Mouse (Mus musculus) cortical plate, adult 2 months (tissue): ENCODE measurements around the gene Msantd2.

ENCODE experiments used
- CTCF ChIP-seq: fragments of 200-500 bp; IDR thresholded peaks from 2 replicates; pipeline ENCODE4 v1.5.1; 2011; ENCODE audit warnings: mild to moderate bottlenecking, control low read depth, low read length; ENCODE audit not compliant: insufficient read depth; ENCODE audit errors: extremely low read depth
- POLR2A ChIP-seq: fragments of 200-500 bp; IDR thresholded peaks from 2 replicates; pipeline ENCODE4 v1.6.1; 2011; ENCODE audit warnings: mild to moderate bottlenecking, low read length, control low read depth; ENCODE audit not compliant: insufficient read depth; ENCODE audit errors: extremely low read depth

- TF ChIP-seq CTCF, result no peak
- no peak for TF ChIP-seq POLR2A
Measured at GRCm38 (mm10) chr9:37460043-37460960, 28.8 kb upstream of the Msantd2 start.
